Mouse (Mus musculus): ENCODE data around the gene Tm6sf1. TPM values are rescaled to one million over a fixed set of nuclear protein-coding genes. Genes with fewer than 3 reads are reported as not detected.

Tm6sf1 gene
- total and polyA plus RNA-seq, 3 experiments: 9.1 to 21.4 (median 12.6) TPM

DNA sequence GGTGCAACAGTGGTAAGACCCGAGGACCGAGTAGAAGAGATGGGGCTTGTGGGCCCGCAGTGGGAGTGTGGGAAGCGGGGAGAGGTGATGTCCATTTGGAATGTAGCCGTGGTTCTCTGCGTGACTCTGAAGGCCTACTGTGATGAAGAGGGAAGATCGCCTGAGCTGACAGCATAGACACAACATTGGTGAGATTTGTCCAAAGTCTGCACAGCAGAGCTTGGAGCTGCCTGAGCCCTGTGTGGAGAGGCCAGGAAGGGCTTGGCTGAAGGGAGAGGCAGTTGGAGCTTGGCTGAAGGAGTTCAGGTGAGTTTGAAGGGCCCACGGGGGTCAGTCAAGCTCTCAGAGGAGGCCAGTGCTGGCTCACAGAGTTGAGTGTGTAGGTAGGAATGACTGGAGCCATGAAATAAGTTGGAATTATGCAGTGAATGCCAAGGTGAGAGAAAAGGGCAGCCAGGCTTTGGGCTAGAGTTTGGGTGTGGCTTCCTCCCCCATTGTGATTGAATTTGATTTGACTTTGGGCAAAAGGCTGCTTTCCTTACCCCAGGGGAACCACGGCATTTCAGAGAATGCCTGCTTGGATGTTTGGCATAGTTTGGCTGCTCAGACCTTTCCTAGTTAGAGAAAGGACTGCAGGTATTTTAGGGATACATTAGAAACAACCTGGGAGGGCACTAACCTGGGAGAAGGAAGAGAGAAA lies 8.6 kb downstream of the Tm6sf1 start:
- DNase-seq: peak in 1 of 2 experiments; percentile 20
- Histone ChIP-seq H3K79me2 (replicated peaks; ENCODE audit: control insufficient read depth, insufficient read depth, low read length) (no peaks in the 10 kb centered on the region), H3K9ac (ENCODE audit: low read depth, low read length) (no peak overlapping the region), H3K27ac (no peak overlapping the region; the same call in 1 of the 2 replicates), H3K27me3 (ENCODE audit: control insufficient read depth, insufficient read depth, low read length) (no peaks in the 10 kb centered on the region), H3K4me3 (no peak overlapping the region), H3K4me1 (ENCODE audit: control insufficient read depth, insufficient read depth, low read length) (peaks cover 7% of the 10 kb centered on the region), H3K36me3 (ENCODE audit: control insufficient read depth, insufficient read depth, low read length) (no peaks in the 10 kb centered on the region)
- 84% methylated on average over 9 of the region's 9 CpGs for WGBS
- TF ChIP-seq EP300 (IDR thresholded peaks at IDR 0.05; ENCODE audit: insufficient read depth, low read depth, low read length) (no peak), CTCF (IDR thresholded peaks at IDR 0.05) (no peak), POLR2A (IDR thresholded peaks at IDR 0.05; ENCODE audit: insufficient read depth, low read depth, low read length) (no peak)
- intact Hi-C loops (cut with DNase I): loop anchor here (5.0 kb wide), 2 partner anchors 65 to 255 kb away; partner anchors contain the start of gene Hdgfl3

- peak; percentile 72 to 76 for DNase-seq
- no peak overlapping the region for H3K9ac ChIP-seq (ENCODE audit: low read depth, low read length)
- peaks cover 7% of the 10 kb centered on the region for H3K4me1 ChIP-seq (ENCODE audit: control insufficient read depth, insufficient read depth, low read length)
- intact Hi-C loops (cut with DNase I): loop anchor here (1.0 to 5.0 kb wide), 3 partner anchors 64 to 254 kb away; partner anchors contain the start of gene Hdgfl3
- WGBS: 36% methylated on average over 6 of the region's 6 CpGs
- H3K4me3 ChIP-seq: no peak overlapping the region
- H3K36me3 ChIP-seq (ENCODE audit: control insufficient read depth, insufficient read depth, low read length): no peaks in the 10 kb centered on the region
- no peaks in the 10 kb centered on the region for H3K27me3 ChIP-seq (ENCODE audit: control insufficient read depth, insufficient read depth, low read length)
- no peaks in the 10 kb centered on the region for H3K79me2 ChIP-seq (replicated peaks; ENCODE audit: control insufficient read depth, insufficient read depth, low read length)
- TF ChIP-seq POLR2A (IDR thresholded peaks at IDR 0.05; ENCODE audit: insufficient read depth, low read depth, low read length) (no peak), CTCF (IDR thresholded peaks at IDR 0.05) (peak; percentile 92), EP300 (IDR thresholded peaks at IDR 0.05; ENCODE audit: insufficient read depth, low read depth, low read length) (0 out of 2 replicates have a peak, but pooled peaks have one; percentile 10)
- no peak overlapping the region for H3K27ac ChIP-seq
Measured at GRCm38 (mm10) chr7:81868158-81868557, 9.4 kb downstream of the Tm6sf1 start.

- no peaks in the 10 kb centered on the region for H3K27me3 ChIP-seq (ENCODE audit: control insufficient read depth, insufficient read depth, low read length)
- no peak for DNase-seq
- intact Hi-C loops (cut with DNase I): no loop called here
- no peak overlapping the region for H3K27ac ChIP-seq
- 75% methylated on average over 13 of the region's 13 CpGs for WGBS
- TF ChIP-seq CTCF (IDR thresholded peaks at IDR 0.05) (no peak), EP300 (IDR thresholded peaks at IDR 0.05; ENCODE audit: insufficient read depth, low read depth, low read length) (no peak), POLR2A (IDR thresholded peaks at IDR 0.05; ENCODE audit: insufficient read depth, low read depth, low read length) (no peak)
- H3K36me3 ChIP-seq (ENCODE audit: control insufficient read depth, insufficient read depth, low read length): no peaks in the 10 kb centered on the region
- no peaks in the 10 kb centered on the region for H3K79me2 ChIP-seq (replicated peaks; ENCODE audit: control insufficient read depth, insufficient read depth, low read length)
- H3K9ac ChIP-seq (ENCODE audit: low read depth, low read length): no peak overlapping the region
- no peak overlapping the region for H3K4me3 ChIP-seq
- no peaks in the 10 kb centered on the region for H3K4me1 ChIP-seq (ENCODE audit: control insufficient read depth, insufficient read depth, low read length)
Measured at GRCm38 (mm10) chr7:81872493-81873013, 13.8 kb downstream of the Tm6sf1 start.

GRCm38 (mm10) chr7:81873807-81874206 lies 15.0 kb downstream of the Tm6sf1 start:
- Histone ChIP-seq H3K9ac (ENCODE audit: low read depth, low read length) (no peak overlapping the region), H3K79me2 (replicated peaks; ENCODE audit: control insufficient read depth, insufficient read depth, low read length) (no peaks in the 10 kb centered on the region), H3K27ac (no peak overlapping the region), H3K4me1 (ENCODE audit: control insufficient read depth, insufficient read depth, low read length) (no peaks in the 10 kb centered on the region), H3K27me3 (ENCODE audit: control insufficient read depth, insufficient read depth, low read length) (no peaks in the 10 kb centered on the region), H3K4me3 (no peak overlapping the region), H3K36me3 (ENCODE audit: control insufficient read depth, insufficient read depth, low read length) (no peaks in the 10 kb centered on the region)
- 61% methylated on average over 1 of the region's 1 CpGs for WGBS
- intact Hi-C loops (cut with DNase I): no loop called here
- TF ChIP-seq EP300 (IDR thresholded peaks at IDR 0.05; ENCODE audit: insufficient read depth, low read depth, low read length): no peak
- TF ChIP-seq CTCF (IDR thresholded peaks at IDR 0.05): no peak
- no peak for TF ChIP-seq POLR2A (IDR thresholded peaks at IDR 0.05; ENCODE audit: insufficient read depth, low read depth, low read length)
- no peak for DNase-seq

DNA sequence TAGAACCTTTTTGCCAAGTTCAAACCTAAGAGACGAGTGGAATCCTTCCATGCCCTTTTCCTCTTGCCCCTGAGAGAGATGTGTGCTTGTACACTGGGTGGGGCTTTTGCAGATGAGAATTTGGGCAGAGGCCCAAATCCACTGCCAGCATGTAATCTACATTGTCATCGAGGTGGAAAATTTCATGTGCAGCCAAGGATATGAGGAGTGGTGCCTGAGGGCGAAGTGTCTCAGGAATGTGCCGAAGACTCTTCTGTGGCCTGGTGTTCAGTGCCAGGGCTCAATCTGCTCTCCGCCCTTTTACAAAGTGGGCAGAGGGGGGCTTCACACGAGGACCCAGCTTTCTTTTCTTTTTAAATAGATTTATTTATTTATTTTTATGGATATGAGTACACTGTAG lies 15.8 kb downstream of the Tm6sf1 start:
- Histone ChIP-seq H3K4me1 (ENCODE audit: control insufficient read depth, insufficient read depth, low read length) (no peaks in the 10 kb centered on the region), H3K9ac (ENCODE audit: low read depth, low read length) (no peak overlapping the region), H3K27me3 (ENCODE audit: control insufficient read depth, insufficient read depth, low read length) (no peaks in the 10 kb centered on the region), H3K27ac (no peak overlapping the region), H3K4me3 (no peak overlapping the region), H3K36me3 (ENCODE audit: control insufficient read depth, insufficient read depth, low read length) (no peaks in the 10 kb centered on the region), H3K79me2 (replicated peaks; ENCODE audit: control insufficient read depth, insufficient read depth, low read length) (no peaks in the 10 kb centered on the region)
- 54% methylated on average over 6 of the region's 6 CpGs for WGBS
- TF ChIP-seq EP300 (IDR thresholded peaks at IDR 0.05; ENCODE audit: insufficient read depth, low read depth, low read length) (no peak), POLR2A (IDR thresholded peaks at IDR 0.05; ENCODE audit: insufficient read depth, low read depth, low read length) (no peak), CTCF (IDR thresholded peaks at IDR 0.05) (no peak)
- intact Hi-C loops (cut with DNase I): no loop called here
- peak in 1 of 2 experiments; percentile 18 for DNase-seq

DNA sequence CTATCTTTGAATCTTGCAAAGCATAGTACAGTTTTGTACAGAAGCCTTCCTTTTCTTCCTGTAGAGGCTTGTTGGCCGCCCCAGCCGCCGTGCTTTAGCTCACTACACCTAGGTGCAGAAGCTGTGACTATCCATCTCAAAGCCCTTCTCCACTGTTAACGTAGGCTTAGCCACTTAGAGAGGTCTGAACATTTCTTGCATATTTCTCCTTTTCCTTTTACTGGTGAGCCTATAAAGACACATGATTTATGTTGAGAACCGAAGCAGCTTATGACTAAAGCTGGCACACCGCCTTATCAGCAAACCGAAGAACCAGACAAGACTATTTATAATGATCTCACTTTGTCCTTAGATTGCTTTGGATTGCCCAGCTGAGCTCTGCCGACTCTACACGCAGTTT lies 16.6 kb downstream of the Tm6sf1 start:
- intact Hi-C loops (cut with DNase I): no loop called here

More for the DNA sequence above, 16.6 kb downstream of the Tm6sf1 start:
- WGBS: 53% methylated on average over 9 of the region's 9 CpGs
- Histone ChIP-seq H3K36me3 (ENCODE audit: control insufficient read depth, insufficient read depth, low read length) (no peaks in the 10 kb centered on the region), H3K9ac (ENCODE audit: low read depth, low read length) (no peak overlapping the region), H3K27ac (no peak overlapping the region), H3K4me1 (ENCODE audit: control insufficient read depth, insufficient read depth, low read length) (no peaks in the 10 kb centered on the region), H3K27me3 (ENCODE audit: control insufficient read depth, insufficient read depth, low read length) (no peaks in the 10 kb centered on the region), H3K79me2 (replicated peaks; ENCODE audit: control insufficient read depth, insufficient read depth, low read length) (no peaks in the 10 kb centered on the region), H3K4me3 (no peak overlapping the region)
- TF ChIP-seq EP300 (IDR thresholded peaks at IDR 0.05; ENCODE audit: insufficient read depth, low read depth, low read length): no peak
- TF ChIP-seq POLR2A (IDR thresholded peaks at IDR 0.05; ENCODE audit: insufficient read depth, low read depth, low read length): no peak
- TF ChIP-seq CTCF (IDR thresholded peaks at IDR 0.05): no peak
- no peak for DNase-seq
